Mouse (Mus musculus) lung, postnatal 10 days (tissue): ENCODE measurements around the gene Qdpr.
A peak's percentile ranks its signal among the peaks of the same experiment; 100 is the strongest.

Experiments
- DNase-seq: peaks from one replicate; pipeline ENCODE4 v3.0.0; 2021

The Qdpr gene

DNA sequence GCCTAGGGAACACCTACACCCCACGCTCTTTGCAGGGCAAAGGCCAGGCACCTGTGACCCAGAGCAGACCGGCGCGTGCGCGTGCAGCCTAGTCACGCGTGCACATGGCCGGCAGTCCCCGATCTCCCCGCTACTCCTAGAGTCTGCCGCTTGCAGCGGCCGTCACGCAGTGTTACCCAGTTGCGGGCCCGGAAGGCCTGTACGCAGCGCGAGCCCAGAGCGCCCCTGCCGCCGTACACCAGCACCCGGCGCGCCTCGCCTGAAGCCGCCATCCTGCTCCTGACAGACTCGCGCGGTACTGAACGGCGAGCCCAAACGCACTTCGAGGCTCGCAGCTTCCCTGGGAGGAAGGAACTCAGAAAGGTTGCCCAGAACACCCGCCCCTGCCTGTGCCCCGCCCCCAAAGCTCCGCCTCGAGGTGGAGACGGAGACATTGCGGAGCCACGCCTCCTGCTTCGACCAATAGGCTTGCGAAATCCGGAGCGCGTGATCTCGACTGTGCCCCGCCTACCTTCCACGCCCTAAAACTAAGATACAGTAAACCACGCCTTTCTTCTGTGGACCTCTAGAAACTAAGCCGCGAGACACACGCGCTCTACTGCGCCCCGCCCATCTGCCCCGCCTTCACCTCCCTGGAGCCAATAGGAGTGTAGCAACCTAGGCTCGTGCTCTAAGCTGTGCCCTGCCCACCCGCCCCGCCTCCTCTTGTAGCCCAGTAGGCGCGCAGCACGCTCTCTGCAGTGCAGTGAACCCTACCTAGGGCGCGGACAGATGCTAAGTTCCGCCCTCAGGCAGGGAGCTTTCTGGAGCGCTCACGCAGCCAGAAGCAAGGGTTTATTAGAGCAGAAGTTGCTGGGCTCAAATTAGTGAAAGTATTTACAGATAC, at the start of gene Qdpr:
Gene Qdpr, minus strand, starts transcription at position 406 of the 886 bp plus-strand sequence.
- peak; percentile 99 for DNase-seq

DNA sequence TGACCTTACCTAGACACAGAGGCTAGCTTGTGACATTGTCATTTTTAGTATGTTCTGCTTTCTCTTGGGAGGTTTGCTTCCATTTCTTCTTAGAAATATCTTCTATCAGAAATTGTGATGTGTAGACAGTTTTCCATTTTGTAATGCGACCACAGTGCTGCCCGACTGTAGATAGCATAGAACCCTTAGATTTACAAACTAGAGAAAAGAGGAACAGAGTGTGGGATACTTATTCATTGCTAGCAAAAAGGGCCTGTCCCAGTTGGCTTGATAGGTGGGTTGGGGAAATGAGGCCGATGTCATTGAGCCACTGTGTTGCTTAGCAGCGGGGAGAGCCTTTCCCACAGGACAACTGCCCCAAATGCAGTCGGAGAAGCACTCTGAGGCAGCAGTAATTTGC, 47.5 kb upstream of the Qdpr start:
- no peak for DNase-seq

DNA sequence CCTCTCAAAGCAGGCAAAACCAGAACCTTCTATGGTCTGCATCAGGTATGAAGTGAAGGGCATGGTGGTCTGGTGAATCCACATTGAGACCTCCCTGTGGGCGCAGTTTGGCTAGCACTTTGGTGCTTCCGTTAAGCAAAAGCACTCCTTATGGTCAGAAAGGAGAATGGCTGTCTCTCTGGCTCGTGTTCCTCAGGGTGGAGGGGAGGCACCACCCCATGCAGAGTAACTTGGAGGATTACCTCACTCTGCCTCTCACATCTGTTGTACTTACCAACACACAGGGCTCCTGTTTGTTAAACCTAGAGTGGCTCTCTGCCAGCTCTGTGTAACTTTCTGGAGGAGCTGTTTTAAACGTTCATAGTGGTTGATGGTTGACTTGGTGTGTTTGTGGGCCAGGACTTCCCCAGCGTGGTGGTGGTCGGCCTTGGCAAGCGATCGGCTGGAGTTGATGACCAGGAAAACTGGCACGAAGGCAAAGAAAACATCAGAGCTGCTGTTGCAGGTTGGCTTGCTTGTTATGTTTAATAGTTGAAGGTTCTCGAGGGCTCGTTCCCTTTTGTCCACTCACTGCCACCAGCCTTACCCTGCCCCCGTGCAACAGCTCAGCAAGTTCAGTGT, 47.0 kb upstream of the Qdpr start:
- no peak for DNase-seq

DNA sequence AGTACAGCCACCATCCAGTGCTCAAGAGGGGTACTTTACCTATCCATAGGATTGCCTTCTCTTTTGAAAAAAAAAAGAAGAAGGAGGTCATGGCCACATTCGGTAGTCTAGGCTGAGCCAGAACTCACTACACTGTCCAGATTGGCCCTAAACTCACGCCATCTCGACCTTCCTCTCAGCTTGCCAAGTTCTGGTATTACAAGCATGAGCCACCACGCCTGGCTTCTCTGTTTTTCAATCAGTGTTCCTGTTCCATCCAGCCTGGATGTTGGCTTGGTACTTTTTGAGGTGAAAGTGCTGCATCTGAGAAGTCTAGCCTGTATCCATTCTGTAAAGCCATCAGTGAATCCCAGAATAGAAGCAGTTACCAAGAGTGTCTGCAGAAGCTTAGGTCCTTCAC, 46.4 kb upstream of the Qdpr start:
- no peak for DNase-seq

DNA sequence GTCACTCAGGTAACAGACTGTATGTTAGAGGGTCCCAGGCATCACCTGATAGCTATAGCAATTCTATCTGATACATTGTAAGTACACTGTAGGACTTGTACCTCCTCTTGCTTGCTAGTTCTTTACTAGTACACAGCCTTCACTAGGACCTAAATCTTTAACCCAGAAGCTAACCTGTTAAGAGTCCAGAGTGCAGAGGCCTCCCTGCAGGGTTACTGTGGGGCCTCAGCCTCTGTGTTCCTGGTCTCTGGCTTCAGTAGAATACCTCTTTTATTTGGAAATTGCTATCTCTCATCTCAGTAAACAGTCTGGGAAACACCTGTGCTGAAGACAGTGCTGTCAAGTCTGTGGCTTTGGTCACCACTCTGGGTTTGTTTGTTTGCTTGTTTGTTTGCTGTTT, 46.0 kb upstream of the Qdpr start:
- DNase-seq: no peak

DNA sequence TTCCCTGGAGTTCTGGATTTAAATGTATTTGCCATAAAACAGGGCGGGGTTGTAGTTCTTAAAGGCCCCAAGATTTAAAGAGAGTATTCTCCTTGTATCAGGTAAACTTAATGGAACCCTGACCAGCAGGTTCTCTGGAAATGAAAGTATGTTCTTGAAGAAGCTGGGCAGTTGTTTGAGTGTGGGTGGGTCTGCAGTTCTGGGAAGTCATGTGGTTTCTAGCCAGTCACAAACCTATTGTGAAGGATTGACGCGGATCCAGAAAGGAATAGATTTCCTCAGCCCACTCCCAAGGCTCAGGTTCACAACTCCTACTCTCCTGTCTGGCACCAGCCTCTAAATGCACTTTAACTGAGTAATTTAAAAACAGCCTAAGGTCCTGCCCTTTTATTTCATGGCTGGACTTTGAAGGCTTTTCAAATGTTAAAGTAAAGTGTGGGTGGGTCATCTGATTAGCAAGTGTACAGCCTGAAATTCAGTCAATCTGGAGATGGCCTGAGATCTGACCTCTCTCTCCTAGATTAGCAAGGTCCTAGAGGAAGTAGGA, 45.5 kb upstream of the Qdpr start:
- no peak for DNase-seq

DNA sequence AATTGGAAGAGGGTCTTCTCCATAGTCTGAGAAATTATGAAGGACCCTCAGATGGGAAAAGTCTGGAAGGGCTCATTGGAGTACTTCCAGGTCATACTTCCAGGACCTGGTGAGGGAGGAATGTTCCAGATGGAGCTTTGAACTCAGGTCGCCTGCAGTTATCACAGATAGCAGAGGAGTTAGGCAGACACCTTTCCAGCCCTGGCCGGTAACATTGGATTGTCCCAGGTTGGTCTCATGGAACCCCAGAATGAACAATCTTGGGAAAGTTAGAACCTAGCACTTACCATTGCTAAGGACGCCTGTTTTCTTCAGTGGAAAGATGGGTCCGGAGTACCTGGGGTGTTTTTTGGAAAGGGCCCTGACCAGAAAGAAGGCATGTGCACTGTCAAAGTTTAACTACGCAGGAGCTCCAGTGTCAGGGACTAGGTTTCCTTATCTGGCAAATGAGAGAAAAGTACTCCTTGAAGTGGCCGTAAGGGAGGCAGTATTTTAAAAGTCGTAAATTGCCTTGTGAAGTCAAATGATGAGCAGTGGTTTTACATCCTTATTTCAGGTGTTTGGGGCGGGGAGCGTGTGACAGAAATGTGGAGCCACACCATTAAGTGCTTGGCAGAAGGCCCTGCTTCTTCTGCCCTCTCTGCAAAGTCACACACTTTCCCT, 44.2 kb upstream of the Qdpr start:
- peak; percentile 35 for DNase-seq

DNA sequence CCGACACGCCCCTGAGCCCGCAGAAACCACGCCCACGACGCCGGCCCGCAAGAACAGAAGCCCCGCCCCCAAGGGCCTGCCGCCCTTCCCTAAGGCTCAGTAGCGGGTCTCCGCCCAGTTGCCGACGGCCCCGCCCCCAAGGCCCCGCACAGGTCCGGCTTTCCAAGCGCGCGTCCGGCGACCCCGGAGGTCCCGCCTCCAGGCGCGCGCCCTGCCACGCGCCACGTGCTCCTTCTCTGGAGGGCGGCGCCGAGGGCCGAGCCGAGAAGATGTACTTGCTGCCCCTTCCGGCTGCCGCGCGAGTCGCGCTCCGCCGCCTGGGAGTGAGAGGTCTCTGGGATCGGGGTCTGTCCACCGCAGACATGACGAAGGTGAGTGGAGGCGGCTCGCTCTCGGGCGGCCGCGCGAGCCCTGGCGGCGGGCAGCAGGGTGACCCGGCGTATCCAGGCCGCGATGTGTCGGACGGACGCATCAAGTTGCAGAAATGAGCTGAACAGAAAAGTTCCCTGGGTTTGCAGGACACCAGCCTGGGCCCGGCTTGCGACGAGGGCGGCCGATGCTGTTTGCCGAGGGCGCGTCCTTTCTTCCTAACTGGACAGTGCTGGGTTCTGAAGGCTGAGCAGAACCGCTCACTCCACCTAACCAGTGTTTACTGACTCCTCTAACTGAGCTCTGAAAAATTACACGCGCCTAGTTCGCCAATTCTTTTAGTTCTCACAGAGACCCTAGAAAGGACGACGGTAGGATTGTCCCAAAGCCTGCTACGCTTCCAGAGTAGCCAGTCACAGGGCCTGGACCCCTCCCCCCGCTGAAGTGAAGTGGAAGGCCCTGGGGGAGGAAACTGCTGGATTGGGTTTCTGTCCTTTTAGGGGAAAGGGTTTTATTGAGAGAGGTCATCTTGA, 43.4 kb upstream of the Qdpr start, which contains the start of gene Lap3:
Gene Lap3, plus strand, starts transcription at position 184 of the 902 bp plus-strand sequence.
- peak; percentile 99 for DNase-seq

DNA sequence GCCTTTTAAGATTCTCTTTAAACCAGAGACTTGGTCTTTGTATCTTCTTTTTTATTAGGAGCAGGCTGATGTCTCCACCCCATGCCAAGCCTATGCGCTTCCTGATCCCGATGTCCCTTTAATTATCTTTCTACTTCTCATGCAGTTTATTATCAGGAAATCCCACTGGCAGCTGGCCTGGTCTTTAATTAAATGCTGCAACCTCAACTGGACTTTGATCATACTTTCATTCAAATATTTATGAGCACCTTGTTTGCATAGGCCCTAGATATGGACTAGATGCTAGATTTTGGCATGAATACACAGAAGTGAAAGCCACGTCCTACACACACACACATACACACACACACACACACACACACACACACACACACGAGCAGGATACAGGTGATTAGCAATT, 41.7 kb upstream of the Qdpr start:
- no peak for DNase-seq

DNA sequence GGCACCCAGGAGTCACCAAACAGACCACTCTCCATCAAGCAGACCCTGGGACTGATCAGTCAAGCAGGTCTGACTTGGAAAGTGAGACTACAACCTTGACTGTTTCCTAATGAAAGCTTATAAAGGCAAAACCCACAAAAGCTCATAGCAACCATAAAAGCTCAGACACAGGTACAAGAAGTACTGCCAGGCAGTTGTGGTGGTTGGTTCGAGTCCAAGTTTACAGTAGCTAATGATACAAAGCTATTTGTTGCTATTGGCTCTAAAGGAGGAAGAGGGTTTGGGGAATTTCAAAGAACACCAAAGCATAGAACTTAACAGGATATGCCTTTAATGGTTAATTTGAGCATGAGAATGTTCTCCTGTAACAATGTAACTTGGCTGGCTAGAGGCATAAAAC, 33.6 kb upstream of the Qdpr start:
- DNase-seq: no peak

DNA sequence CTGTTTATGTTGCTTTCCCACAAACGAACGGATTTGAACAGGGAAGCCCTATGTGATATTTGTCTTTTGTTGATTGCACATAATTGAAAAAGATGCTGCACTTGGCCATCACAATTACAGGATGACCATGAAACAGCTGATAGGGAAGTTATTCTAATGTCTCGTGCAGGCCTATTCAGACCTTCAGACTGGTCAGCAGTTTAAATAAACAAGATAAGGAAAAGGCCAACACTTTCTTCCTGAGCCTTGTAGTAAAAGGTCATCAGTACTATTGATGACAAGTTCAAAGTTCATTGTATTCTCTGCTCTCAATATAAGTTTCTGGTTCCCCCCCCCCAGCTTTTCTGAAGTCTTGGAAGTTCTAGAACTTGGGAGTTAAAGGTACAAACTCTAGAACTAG, 32.6 kb upstream of the Qdpr start:
- DNase-seq: no peak

DNA sequence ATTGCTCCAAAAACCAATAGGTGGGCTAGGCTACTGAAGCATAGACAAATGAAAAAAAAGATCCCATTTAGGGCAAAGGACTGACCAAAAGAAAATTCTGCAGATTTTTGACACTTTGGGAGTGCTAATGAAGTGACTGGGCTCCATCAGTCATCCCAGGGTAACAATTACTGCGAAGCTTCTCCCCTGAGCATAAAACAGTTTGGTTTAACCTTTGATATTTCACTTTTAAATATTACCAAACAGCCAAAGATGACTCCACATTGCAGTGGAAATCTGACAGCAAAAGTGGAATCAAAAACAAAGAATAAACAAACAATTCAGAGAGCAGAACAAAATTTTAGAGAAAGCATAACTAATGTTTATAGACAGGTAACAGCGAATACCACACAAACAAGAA, 31.1 kb upstream of the Qdpr start:
- DNase-seq: no peak

DNA sequence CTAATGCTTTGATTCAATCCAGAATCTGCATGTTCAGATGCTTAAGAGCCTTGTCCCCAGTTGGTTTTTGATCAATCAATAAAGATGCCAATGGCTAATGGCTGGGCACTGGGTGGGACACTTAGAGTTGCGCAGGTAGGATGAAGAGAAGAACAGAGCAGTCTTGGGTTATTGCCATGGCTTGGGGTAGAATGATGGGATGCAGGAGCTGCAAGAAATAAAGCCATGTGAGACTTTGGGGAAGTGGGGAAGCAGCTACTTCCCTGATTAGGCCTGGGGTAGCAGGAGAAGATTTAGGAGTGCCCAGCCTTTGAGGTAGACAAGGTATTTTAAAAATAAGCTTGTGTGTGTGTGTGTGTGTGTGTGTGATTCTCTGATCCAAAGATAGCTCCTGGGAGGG, 30.0 kb upstream of the Qdpr start:
- no peak for DNase-seq

DNA sequence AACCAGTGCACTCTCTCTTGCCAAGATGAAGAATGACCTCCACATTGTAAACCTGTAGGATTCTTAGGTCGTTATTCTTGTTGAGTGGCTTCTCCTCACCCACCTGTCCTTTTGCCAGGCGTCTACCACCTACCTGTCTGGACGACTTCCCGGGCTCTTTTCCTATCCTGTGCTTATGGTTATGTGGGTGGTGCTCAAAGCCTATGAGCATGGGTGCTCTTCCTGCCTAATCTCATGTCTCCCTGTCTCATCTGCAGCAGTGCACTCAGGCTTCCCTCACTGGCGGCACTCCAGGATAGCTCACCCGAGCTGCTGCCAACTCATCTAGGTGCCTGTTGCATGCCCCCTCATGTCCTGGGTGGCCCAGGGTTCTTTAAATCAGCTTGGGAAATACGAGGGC, 27.6 kb upstream of the Qdpr start:
- no peak for DNase-seq

DNA sequence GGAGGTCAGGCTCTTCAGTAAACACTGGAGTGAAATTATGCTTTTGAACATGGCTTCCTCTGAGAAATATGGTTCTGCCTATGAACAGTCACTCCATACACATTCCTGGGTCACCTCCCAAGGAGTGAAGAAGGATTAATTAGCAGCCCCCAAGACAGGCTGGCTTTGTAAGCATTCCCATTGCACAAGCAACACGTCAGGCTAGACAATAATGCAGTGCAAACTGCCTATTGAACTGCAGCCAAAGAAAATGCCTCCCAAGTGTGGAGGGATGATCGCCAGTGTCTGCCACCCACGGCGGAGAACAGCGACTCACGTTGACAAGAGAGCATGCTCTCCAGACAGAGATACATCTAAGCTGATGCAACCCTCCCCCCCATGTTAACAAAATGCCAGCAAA, 26.3 kb upstream of the Qdpr start:
- peak; percentile 60 for DNase-seq

DNA sequence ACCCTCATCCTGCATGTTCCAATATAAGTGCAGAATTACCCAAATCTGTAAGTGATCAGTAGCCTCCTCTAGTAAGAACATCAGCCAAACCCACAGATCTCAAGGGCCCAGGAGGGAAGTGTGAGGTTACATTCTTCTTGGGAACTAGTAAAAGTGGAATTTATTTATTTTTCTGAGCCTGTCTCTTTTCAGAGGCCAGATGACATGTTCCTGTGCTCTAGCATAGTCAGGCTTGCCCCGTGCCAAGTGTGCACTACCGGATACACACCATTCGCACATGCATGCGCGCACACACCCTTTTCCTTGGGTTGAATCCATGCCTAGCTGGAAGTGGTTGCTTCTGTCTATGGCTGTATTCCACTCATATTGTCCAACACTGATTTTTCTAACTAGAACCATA, 25.7 kb upstream of the Qdpr start:
- no peak for DNase-seq

DNA sequence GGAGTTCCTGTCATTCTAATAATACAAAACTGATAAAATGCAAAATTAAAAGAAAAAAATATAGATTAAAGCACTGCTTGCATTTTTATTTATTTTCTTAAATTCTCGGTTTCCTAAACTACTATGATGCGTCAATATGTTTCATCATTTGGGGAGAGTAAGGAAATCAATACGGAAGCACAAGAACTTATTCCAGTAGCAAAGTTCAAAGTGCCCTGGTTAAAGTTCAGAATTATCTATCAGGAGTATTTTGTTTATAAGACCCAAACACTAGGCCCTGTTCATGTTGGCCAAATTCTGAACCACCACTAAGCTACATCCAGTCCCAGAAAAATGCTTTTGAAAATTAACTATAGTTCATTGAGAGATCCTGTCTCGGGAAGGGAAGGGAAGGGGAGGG, 24.7 kb upstream of the Qdpr start:
- DNase-seq: no peak

DNA sequence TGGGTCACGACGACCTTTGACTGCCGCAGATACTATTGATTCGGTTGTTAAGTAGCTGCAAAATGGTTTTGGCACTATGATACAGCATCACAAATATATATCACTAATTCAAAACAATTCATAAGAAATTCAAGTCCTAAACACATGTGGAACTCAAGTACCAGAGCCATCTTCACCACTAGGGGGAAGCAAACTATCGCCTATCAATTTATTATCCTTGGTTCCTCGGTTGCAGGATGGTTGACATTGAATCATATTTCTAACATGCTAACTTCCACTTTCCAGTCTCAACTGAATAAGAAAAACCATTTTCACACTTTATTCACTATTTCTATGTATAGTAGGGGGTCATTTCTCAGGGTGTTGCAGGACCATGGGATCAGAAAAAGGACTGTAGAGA, 24.2 kb upstream of the Qdpr start:
- peak; percentile 83 for DNase-seq

DNA sequence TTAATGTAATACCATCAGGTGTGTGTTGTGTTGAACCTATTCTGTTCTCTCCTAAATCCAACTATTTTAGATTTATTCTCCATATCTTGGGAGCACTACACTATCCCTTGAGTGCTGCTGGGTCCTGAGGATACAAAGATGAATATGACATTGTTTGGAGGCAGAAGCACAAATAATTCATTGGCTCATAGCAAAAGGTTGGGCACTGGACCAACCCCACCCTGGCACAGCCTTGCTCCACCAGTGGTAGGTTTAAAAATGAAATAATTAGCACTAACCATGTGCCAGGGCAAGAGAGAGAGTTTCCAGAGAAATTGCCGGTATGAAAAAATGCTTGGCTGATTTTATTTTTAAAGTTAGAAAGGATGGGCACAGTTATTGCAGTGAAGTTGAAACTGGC, 23.5 kb upstream of the Qdpr start:
- no peak for DNase-seq

DNA sequence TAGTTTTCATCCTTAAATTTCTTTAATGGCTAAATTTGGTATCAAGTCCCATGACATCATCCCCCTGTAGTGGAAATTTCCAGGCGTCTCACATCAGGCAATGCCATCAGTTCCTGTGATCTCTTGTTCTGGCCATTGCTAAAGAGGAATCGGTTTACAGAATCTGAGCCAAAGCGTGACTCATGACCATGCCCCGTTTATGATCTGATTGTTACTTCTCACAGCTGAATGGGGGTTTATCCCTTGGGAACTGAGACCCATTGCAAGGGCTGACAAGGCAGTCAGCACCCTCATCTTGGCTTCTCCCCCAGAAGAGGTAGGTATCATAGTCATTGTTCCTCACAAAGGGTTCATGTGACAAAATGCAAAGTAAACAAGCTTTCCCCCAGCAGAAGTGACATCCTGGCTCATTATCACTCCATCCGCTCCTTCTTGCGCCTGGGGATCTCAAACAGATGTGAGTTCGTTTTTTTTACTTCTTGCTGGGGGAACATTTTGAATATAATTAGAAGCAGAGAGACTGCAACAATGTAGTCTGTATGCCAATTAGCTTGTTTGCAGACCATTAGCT, 22.9 kb upstream of the Qdpr start:
- peak; percentile 71 for DNase-seq

DNA sequence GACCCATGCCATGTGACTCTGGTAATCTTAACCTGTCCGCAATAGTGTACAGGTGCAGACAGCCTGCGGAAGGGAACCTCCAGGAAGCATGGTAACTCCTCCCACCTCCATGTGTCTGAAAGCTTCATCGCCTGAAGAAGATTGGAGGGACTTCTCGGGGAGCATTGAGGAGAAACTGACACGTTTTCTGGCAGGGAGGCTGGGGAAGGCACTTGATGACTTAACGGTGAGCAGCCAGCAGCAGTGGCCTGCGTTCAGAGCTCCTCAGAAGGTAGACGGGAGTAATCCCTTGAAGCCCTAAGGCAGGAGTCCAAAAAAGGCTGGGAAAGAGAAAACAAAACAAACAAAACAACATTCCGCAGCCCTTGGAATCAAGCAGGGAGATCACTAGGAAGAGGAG, 4.4 kb upstream of the Qdpr start:
- DNase-seq: no peak

DNA sequence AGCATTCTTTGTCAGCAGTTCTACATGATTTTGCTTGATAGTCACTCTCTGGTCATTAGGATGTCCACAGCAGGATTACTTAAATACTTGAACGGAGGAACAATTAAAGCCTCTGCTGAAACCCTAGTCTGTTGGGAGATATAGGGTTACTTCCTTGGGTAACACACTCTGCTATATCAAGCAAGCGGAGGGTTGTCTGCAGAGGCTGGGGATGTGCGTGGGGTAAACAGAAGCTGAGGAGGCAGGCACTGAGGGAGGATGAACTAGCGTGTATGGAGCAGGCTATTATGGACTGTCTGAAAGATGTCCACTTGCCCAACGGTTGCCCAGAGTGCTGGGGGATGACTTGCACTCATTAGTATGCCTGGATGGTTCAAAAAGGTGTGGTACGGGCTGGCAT, 3.4 kb upstream of the Qdpr start, which contains the start of gene Clrn2:
Gene Clrn2, plus strand, starts transcription at position 301 of the 400 bp plus-strand sequence.
- DNase-seq: no peak
